Mouse (Mus musculus): ENCODE data around the gene Prcp. TPM values are rescaled to one million over a fixed set of nuclear protein-coding genes. Genes with fewer than 3 reads are reported as not detected.
A peak's percentile ranks its signal among the peaks of the same experiment; 100 is the strongest.
"Not testable (repeated sequence)": the region's sequence is repeated elsewhere in the genome, so short reads cannot be mapped to it uniquely, and the experiment has no call there.

Prcp gene
- total RNA-seq, 2 experiments from 2014 or later: 64.8 to 192 TPM

GRCm38 (mm10) chr7:92890211-92890610 lies 15.9 kb downstream of the Prcp start:
- no peak for ATAC-seq (ENCODE audit: poor library complexity, severe bottlenecking)

GRCm38 (mm10) chr7:92890618-92891230 lies 16.5 kb downstream of the Prcp start:
- no peak for ATAC-seq (ENCODE audit: poor library complexity, severe bottlenecking)

- peak; percentile 74 for ATAC-seq (ENCODE audit: poor library complexity, severe bottlenecking)
These were observed 19.2 kb downstream of the Prcp start for GRCm38 (mm10) chr7:92893478-92893877.

GRCm38 (mm10) chr7:92896036-92896435 lies 21.8 kb downstream of the Prcp start:
- ATAC-seq (ENCODE audit: poor library complexity, severe bottlenecking): no peak

- ATAC-seq (ENCODE audit: poor library complexity, severe bottlenecking): 0 out of 2 replicates have a peak, but pooled peaks have one; percentile 38
These were observed 22.8 kb downstream of the Prcp start for GRCm38 (mm10) chr7:92897021-92897420.

GRCm38 (mm10) chr7:92903360-92904038 lies 29.2 kb downstream of the Prcp start:
- peak; percentile 100 for ATAC-seq (ENCODE audit: poor library complexity, severe bottlenecking)

- peak; percentile 37; the same call in 1 of the 2 replicates for ATAC-seq (ENCODE audit: poor library complexity, severe bottlenecking)
These were observed 30.0 kb downstream of the Prcp start for GRCm38 (mm10) chr7:92904285-92904684.

- no peak for ATAC-seq (ENCODE audit: poor library complexity, severe bottlenecking)
These were observed 46.0 kb downstream of the Prcp start for GRCm38 (mm10) chr7:92920172-92920856.

GRCm38 (mm10) chr7:92920857-92921172 lies 46.5 kb downstream of the Prcp start:
- ATAC-seq (ENCODE audit: poor library complexity, severe bottlenecking): no peak

GRCm38 (mm10) chr7:92932792-92933191 lies 58.5 kb downstream of the Prcp start:
- ATAC-seq (ENCODE audit: poor library complexity, severe bottlenecking): peak; percentile 12; the same call in 1 of the 2 replicates

GRCm38 (mm10) chr7:92933308-92933948 lies 59.2 kb downstream of the Prcp start:
- ATAC-seq (ENCODE audit: poor library complexity, severe bottlenecking): not testable (repeated sequence)

GRCm38 (mm10) chr7:92936747-92937146 lies 62.5 kb downstream of the Prcp start:
- no peak for ATAC-seq (ENCODE audit: poor library complexity, severe bottlenecking)

- peak; percentile 59; the same call in 1 of the 2 replicates for ATAC-seq (ENCODE audit: poor library complexity, severe bottlenecking)
These were observed 63.7 kb downstream of the Prcp start for GRCm38 (mm10) chr7:92937955-92938354.

GRCm38 (mm10) chr7:92939776-92940175 lies 65.5 kb downstream of the Prcp start:
- ATAC-seq (ENCODE audit: poor library complexity, severe bottlenecking): no peak

GRCm38 (mm10) chr7:92950775-92951174 lies 76.5 kb downstream of the Prcp start:
- ATAC-seq (ENCODE audit: poor library complexity, severe bottlenecking): no peak

- no peak for ATAC-seq (ENCODE audit: poor library complexity, severe bottlenecking)
These were observed 77.9 kb downstream of the Prcp start for GRCm38 (mm10) chr7:92952210-92952609.

GRCm38 (mm10) chr7:92959758-92960157 lies 85.5 kb downstream of the Prcp start:
- no peak for ATAC-seq (ENCODE audit: poor library complexity, severe bottlenecking)

GRCm38 (mm10) chr7:92961876-92962275 lies 87.6 kb downstream of the Prcp start:
- 0 out of 2 replicates have a peak, but pooled peaks have one; percentile 24 for ATAC-seq (ENCODE audit: poor library complexity, severe bottlenecking)

- peak; percentile 80 for ATAC-seq (ENCODE audit: poor library complexity, severe bottlenecking)
These were observed 90.7 kb downstream of the Prcp start for GRCm38 (mm10) chr7:92964754-92965501.

GRCm38 (mm10) chr7:92967381-92968127 lies 93.3 kb downstream of the Prcp start:
- ATAC-seq (ENCODE audit: poor library complexity, severe bottlenecking): peak; percentile 84
